Mouse (Mus musculus) embryonic fibroblast, embryonic 13.5 days (primary cell): Measurements from ENCODE around the gene Prss41.

ENCODE experiments used
- CTCF ChIP-seq: IDR thresholded peaks from 2 replicates; pipeline ENCODE4 v1.5.1; 2011; ENCODE audit warnings: mild to moderate bottlenecking, control low read depth, low read length, moderate library complexity, borderline replicate concordance; ENCODE audit not compliant: insufficient read depth
- POLR2A ChIP-seq: IDR thresholded peaks from 2 replicates; pipeline ENCODE4 v1.6.1; 2011; ENCODE audit warnings: low read depth, mild to moderate bottlenecking, control low read depth, low read length, moderate library complexity

DNA sequence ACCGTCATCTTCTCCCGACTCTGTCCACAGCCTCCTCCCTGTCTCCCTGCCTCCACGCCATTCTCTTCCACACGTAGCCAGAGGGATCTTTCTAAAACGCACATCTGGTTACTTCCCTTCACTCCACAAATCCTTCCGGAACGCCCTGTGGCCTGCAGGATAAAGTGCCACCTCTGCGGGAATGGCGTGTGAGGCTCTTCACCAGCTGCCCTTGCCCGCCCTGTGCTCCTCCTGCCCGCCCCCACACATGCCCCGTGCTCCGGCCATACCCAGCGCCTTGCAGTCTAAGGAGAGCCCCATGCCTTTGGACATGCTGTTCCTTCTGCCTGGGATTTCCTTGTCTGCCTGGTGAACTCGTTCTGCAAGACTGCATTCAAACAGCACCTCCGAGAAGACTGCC is 21.0 kb downstream of the Prss41 start:
- TF ChIP-seq CTCF (no peak), POLR2A (no peak)
